Mouse (Mus musculus): ENCODE results near the gene Olfr360.
"Not testable (repeated sequence)": the region's sequence is repeated elsewhere in the genome, so short reads cannot be mapped to it uniquely, and the experiment has no call there.

Olfr360 gene

DNA sequence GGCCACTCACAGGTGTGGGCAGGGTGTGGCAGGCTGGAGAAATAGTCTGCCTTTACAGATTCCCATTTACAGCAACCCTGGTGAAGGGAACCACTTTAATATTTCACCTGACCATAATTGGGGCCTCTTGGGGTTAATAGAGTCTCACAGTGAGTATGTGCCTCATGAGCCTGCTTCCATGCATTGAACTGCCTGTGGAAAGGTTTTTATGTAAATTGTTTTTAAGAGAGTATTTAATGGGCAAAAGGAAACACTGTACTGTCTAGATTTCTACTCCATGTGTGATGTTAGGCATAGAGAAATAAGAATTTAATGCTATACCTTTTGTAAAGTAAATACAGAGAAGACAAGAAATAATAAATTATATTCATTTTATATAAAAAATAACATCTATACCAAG is at the start of gene Olfr360:
Gene Olfr360, plus strand, starts transcription at position 301 of the 400 bp plus-strand sequence.
- DNase-seq = no peak

DNA sequence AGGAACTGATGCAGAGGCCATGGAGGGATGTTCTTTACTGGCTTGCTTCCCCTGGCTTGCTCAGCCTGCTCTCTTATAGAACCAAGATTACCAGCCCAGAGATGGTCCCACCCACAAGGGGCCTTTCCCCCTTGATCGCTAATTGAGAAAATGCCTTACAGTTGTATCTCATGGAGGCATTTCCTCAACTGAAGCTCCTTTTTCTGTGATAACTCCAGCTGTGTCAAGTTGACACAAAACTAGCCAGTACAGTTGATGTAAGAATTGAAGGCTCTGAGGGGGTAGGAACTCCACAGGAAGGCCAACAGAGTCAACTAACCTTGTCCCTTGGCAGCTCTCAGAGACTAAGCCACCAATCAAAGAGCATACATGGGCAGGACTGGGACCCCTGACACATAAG is 23.6 kb downstream of the Olfr360 start, which contains the start of gene Olfr361:
Gene Olfr361, minus strand, starts transcription at position 101 of the 400 bp plus-strand sequence.
- not testable (repeated sequence) for DNase-seq

DNA sequence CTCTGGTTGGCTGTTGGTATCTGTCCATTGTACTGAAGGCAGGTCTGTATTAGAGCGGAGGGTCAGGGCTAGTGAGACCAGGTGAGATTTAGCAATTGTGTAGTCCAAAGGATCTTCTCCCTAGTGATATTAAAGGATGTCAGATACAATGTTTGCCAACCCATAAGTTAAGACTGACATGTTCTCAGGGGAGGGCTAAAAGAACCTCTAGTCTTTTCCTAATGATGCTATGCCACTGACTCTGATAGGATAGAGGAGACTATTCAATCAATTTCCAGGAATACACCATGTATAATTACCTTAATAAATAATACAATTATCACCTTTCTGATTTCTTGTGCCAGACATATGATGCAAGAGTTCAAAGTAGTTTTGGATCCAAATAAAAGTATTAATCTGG is 52.3 kb downstream of the Olfr360 start, which contains the start of gene Olfr362:
Gene Olfr362, minus strand, starts transcription at position 101 of the 400 bp plus-strand sequence.
- no peak for DNase-seq
